Mouse (Mus musculus) CD4-positive helper T cell, adult 2 months (primary cell): ENCODE measurements around the gene Mnd1.

Experiments
- DNase-seq: peaks from one replicate; pipeline ENCODE4 v3.0.0-alpha.2; 2012; ENCODE audit warnings: low read depth, missing footprints, low spot score

The Mnd1 gene

GRCm38 (mm10) chr3:84155558-84156006 is at the start of gene Mnd1:
TSS of gene Mnd1 (minus strand) at chr3:84155786.
- DNase-seq: peak; percentile 92

- no peak for DNase-seq
Measured at GRCm38 (mm10) chr3:84204640-84205039, 49.1 kb upstream of the Mnd1 start.

- DNase-seq: no peak
Measured at GRCm38 (mm10) chr3:84200559-84201420, 45.2 kb upstream of the Mnd1 start.

GRCm38 (mm10) chr3:84199516-84199915 is 43.9 kb upstream of the Mnd1 start:
- no peak for DNase-seq

- no peak for DNase-seq
Measured at GRCm38 (mm10) chr3:84198229-84198628, 42.6 kb upstream of the Mnd1 start.

GRCm38 (mm10) chr3:84193881-84194280 is 38.3 kb upstream of the Mnd1 start:
- DNase-seq: no peak

GRCm38 (mm10) chr3:84191141-84191881 is 35.7 kb upstream of the Mnd1 start:
- no peak for DNase-seq

GRCm38 (mm10) chr3:84190513-84191061 is 35.0 kb upstream of the Mnd1 start:
- DNase-seq: no peak

GRCm38 (mm10) chr3:84189629-84190173 is 34.1 kb upstream of the Mnd1 start:
- no peak for DNase-seq

- no peak for DNase-seq
Measured at GRCm38 (mm10) chr3:84181717-84182116, 26.1 kb upstream of the Mnd1 start.

- DNase-seq: no peak
Measured at GRCm38 (mm10) chr3:84181102-84181501, 25.5 kb upstream of the Mnd1 start.

- DNase-seq: no peak
Measured at GRCm38 (mm10) chr3:84180304-84180703, 24.7 kb upstream of the Mnd1 start.

GRCm38 (mm10) chr3:84177834-84178233 is 22.2 kb upstream of the Mnd1 start:
- DNase-seq: no peak

- peak; percentile 59 for DNase-seq
Measured at GRCm38 (mm10) chr3:84175337-84176315, 20.0 kb upstream of the Mnd1 start.

- no peak for DNase-seq
Measured at GRCm38 (mm10) chr3:84173581-84174154, 18.1 kb upstream of the Mnd1 start, which contains the start of gene Gm6525. TSS of gene Gm6525 (plus strand) at chr3:84174104.

- DNase-seq: no peak
Measured at GRCm38 (mm10) chr3:84172406-84172805, 16.8 kb upstream of the Mnd1 start.

GRCm38 (mm10) chr3:84169393-84170005 is 13.9 kb upstream of the Mnd1 start:
- DNase-seq: peak; percentile 26

GRCm38 (mm10) chr3:84168943-84169342 is 13.4 kb upstream of the Mnd1 start:
- no peak for DNase-seq

- no peak for DNase-seq
Measured at GRCm38 (mm10) chr3:84166073-84166472, 10.5 kb upstream of the Mnd1 start.

GRCm38 (mm10) chr3:84165391-84165790 is 9.8 kb upstream of the Mnd1 start:
- DNase-seq: no peak
